Mouse (Mus musculus) layer of hippocampus, adult 18-20 months (tissue): ENCODE data around the gene Apoc2. TPM values are rescaled to one million over a fixed set of nuclear protein-coding genes. Genes with fewer than 3 reads are reported as not detected.

ENCODE experiments used
- DNase-seq, 2 experiments: peaks; one replicate each; pipeline ENCODE4 v3.0.0; 2022; ENCODE audit warnings: low spot score in 2 of 2
- total RNA-seq, 2 experiments: library from RNA; stranded (reverse); gene quantifications; 2 replicates each; pipeline ENCODE4 v1.2.3; 2021

Gene Apoc2
- total RNA-seq, 2 experiments from 2014 or later = not detected

GRCm38 (mm10) chr7:19632275-19632674 is 45.5 kb downstream of the Apoc2 start:
- DNase-seq = no peak

GRCm38 (mm10) chr7:19629361-19629734 is 48.4 kb downstream of the Apoc2 start, which contains the start of gene Relb:
Relb (minus strand) TSS chr7:19629438.
- peak; percentile 78 to 90 for DNase-seq

GRCm38 (mm10) chr7:19628536-19629360 is 49.0 kb downstream of the Apoc2 start:
- DNase-seq = peak; percentile 81 to 91

GRCm38 (mm10) chr7:19628192-19628535 is 49.6 kb downstream of the Apoc2 start:
- DNase-seq = no peak

GRCm38 (mm10) chr7:19627721-19628120 is 50.0 kb downstream of the Apoc2 start:
- DNase-seq = no peak

GRCm38 (mm10) chr7:19623433-19623832 is 54.3 kb downstream of the Apoc2 start:
- DNase-seq = no peak

- DNase-seq = no peak
These were observed 55.5 kb downstream of the Apoc2 start for GRCm38 (mm10) chr7:19622241-19622640.

Other genes starting within 250 kb of the Apoc2 start
- gene Mark4, start 219.1 kb downstream of the Apoc2 start, total RNA-seq = 10 to 100 TPM; 88.3 to 92.0 TPM
- under 1 TPM; 0.38 to 0.59 TPM for gene Exoc3l2, start 214.6 kb downstream of the Apoc2 start, total RNA-seq
- 1 to 10 TPM; 6.1 to 6.3 TPM for gene Bloc1s3, start 169.6 kb downstream of the Apoc2 start, total RNA-seq
- gene Trappc6a, start 169.5 kb downstream of the Apoc2 start, total RNA-seq = 10 to 100 TPM; 20.7 to 21.5 TPM
- under 1 TPM; 0.56 to 0.57 TPM for gene Nkpd1, start 160.1 kb downstream of the Apoc2 start, total RNA-seq
- gene Ppp1r37, start 114.9 kb downstream of the Apoc2 start, total RNA-seq = 100 to 1,000 TPM; 122 to 129 TPM
- gene Zfp296, start 100.7 kb downstream of the Apoc2 start, total RNA-seq = under 1 TPM; 0.74 to 0.89 TPM
- 10 to 100 TPM; 44.4 to 45.6 TPM for gene Gemin7, start 100.3 kb downstream of the Apoc2 start, total RNA-seq
- 10 to 100 TPM; 79.5 to 81.8 TPM for gene Clasrp, start 73.5 kb downstream of the Apoc2 start, total RNA-seq
- gene Relb, start 48.5 kb downstream of the Apoc2 start, total RNA-seq = 1 to 10 TPM; 9.1 to 9.7 TPM
- gene Clptm1, start 12.9 kb downstream of the Apoc2 start, total RNA-seq = 100 to 1,000 TPM; 133 to 143 TPM
- not detected for gene Gm44805, start 3.5 kb upstream of the Apoc2 start, total RNA-seq
- not detected for gene Apoc4, start 3.5 kb upstream of the Apoc2 start, total RNA-seq
- 1 to 10 TPM; 5.8 to 8.7 TPM for gene Apoc1, start 14.7 kb upstream of the Apoc2 start, total RNA-seq
- gene Apoe, start 21.2 kb upstream of the Apoc2 start, total RNA-seq = 1,000 to 10,000 TPM; 2,690 to 2,764 TPM
- gene Tomm40, start 37.5 kb upstream of the Apoc2 start, total RNA-seq = 100 to 1,000 TPM; 110 to 114 TPM
- gene Nectin2, start 72.5 kb upstream of the Apoc2 start, total RNA-seq = 1 to 10 TPM; 5.0 to 5.1 TPM
- 10 to 100 TPM; 12.4 to 12.9 TPM for gene Bcam, start 93.1 kb upstream of the Apoc2 start, total RNA-seq
- not detected for gene Cblc, start 118.9 kb upstream of the Apoc2 start, total RNA-seq
- gene Bcl3, start 144.8 kb upstream of the Apoc2 start, total RNA-seq = 1 to 10 TPM in 1 of 2 experiments, under 1 TPM in 1; 0.27 to 1.1 TPM
- gene Gm19345, start 174.1 kb upstream of the Apoc2 start, total RNA-seq = 1 to 10 TPM; 1.2 to 2.3 TPM
- not detected for gene Ceacam16, start 183.4 kb upstream of the Apoc2 start, total RNA-seq
- not detected for gene Ceacam19, start 210.0 kb upstream of the Apoc2 start, total RNA-seq
- gene Pvr, start 243.2 kb upstream of the Apoc2 start, total RNA-seq = 10 to 100 TPM; 12.4 to 12.8 TPM